Mouse (Mus musculus): ENCODE results near the gene Lenep. TPM values are rescaled to one million over a fixed set of nuclear protein-coding genes. Genes with fewer than 3 reads are reported as not detected.

Lenep gene
- total and polyA plus RNA-seq, 3 experiments = not detected

DNA sequence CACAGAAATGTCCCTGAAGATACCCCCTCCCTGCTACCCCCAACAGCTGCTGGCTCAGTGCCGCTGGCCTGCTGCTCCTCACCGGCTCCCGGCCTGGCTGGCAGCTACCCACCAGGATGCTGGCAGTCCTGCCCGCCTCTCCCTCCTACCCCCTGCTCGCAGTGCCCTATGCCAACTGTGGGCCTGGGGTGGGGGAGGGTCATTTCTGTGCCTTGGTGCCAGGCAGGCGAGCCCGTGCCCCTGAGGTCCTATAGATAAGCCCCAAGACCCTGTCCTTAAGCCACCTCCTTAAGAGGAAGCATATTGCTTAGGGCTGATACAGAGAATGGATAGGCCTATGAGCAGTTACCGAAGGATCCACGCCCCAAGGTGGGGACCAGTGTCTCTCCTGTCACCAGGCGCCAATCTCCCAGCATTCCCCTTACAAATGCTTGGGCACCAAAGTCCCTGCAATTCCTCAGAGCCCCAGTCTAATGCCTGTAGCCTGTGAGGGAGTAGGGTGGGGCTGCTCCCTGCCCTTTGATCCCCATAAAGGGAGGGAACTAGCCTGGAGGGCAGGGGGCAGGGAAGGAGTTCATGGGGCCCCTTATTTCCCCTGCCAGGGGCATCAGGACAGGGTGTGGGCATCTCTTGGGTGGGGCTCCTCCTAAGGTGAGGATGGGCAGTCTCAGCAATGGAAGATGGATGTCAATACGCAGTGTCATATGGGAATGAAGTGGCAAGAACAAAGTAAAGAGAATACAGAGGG lies 14.3 kb downstream of the Lenep start:
- peaks cover 11 to 36% of the 10 kb centered on the region in 2 experiments for H3K4me1 ChIP-seq (ENCODE audit: control insufficient read depth in 1 of 2, insufficient read depth in 2 of 2, low read length in 2 of 2)
- peak overlapping the region; percentile 33; the same call in 1 of the 2 replicates for H3K27ac ChIP-seq (ENCODE audit: control insufficient read depth, low read depth, low read length)
- DNase-seq (ENCODE audit: low read depth, low spot score) = peak; percentile 70
- no peaks in the 10 kb centered on the region for H3K9me3 ChIP-seq (replicated peaks; ENCODE audit: insufficient read depth, low read length)
- no peaks in the 10 kb centered on the region for H3K27me3 ChIP-seq (ENCODE audit: control insufficient read depth in 1 of 2, insufficient read depth in 2 of 2, low read length in 2 of 2)
- peaks cover 0 to 30% of the 10 kb centered on the region in 2 experiments; a peak in 2 of 4 replicates for H3K36me3 ChIP-seq (ENCODE audit: control insufficient read depth in 1 of 2, insufficient read depth in 2 of 2, low read length in 2 of 2)
- H3K79me2 ChIP-seq (ENCODE audit: control insufficient read depth, insufficient read depth, low read length, poor library complexity) = peaks cover 16% of the 10 kb centered on the region
- peak overlapping the region; percentile 10; the same call in 1 of the 2 replicates for H3K9ac ChIP-seq (ENCODE audit: control insufficient read depth, low read depth, low read length, poor library complexity, severe bottlenecking)
- H3K4me3 ChIP-seq (ENCODE audit: control insufficient read depth in 1 of 2, insufficient read depth in 1 of 2, low read depth in 2 of 2, low read length in 2 of 2) = no peak overlapping the region
- TF ChIP-seq RAD21 (IDR thresholded peaks at IDR 0.05; ENCODE audit: low read depth, low read length) = no peak
- no peak for TF ChIP-seq POLR2A (IDR thresholded peaks at IDR 0.05; ENCODE audit: control insufficient read depth in 1 of 2, insufficient read depth in 1 of 2, low read depth in 1 of 2, low read length in 2 of 2, poor library complexity in 1 of 2)
- no peak for TF ChIP-seq ZNF384 (IDR thresholded peaks at IDR 0.05; ENCODE audit: low read depth, low read length)
- no peak for TF ChIP-seq CTCF (IDR thresholded peaks at IDR 0.05 in 2 of 3, conservative IDR thresholded peaks at IDR 0.05 in 1 of 3; ENCODE audit: control insufficient read depth in 1 of 3, insufficient read depth in 1 of 3, low read depth in 2 of 3, low read length in 3 of 3, poor library complexity in 1 of 3, severe bottlenecking in 1 of 3)
- TF ChIP-seq MAX (IDR thresholded peaks at IDR 0.05; ENCODE audit: low read length) = no peak
- TF ChIP-seq TCF12 (IDR thresholded peaks at IDR 0.05; ENCODE audit: low read depth, low read length) = peak; percentile 48; the same call in 1 of the 2 replicates
- no peak for TF ChIP-seq NRF1 (IDR thresholded peaks at IDR 0.05; ENCODE audit: insufficient read depth, low read depth, low read length, poor library complexity, severe bottlenecking)
- TF ChIP-seq CHD1 (IDR thresholded peaks at IDR 0.05; ENCODE audit: low read depth, low read length) = no peak
- no peak for TF ChIP-seq MYC (IDR thresholded peaks at IDR 0.05; ENCODE audit: low read depth, low read length)
- TF ChIP-seq MAZ (IDR thresholded peaks at IDR 0.05; ENCODE audit: low read depth, low read length) = 0 out of 2 replicates have a peak, but pooled peaks have one; percentile 25
- TF ChIP-seq POLR2AphosphoS2 (IDR thresholded peaks at IDR 0.05; ENCODE audit: low read length) = no peak
- TF ChIP-seq SIN3A (IDR thresholded peaks at IDR 0.05; ENCODE audit: low read length) = peak; percentile 44
- TF ChIP-seq ETS1 (IDR thresholded peaks at IDR 0.05; ENCODE audit: low read depth, low read length) = no peak
- no peak for TF ChIP-seq UBTF (IDR thresholded peaks at IDR 0.05; ENCODE audit: borderline replicate concordance, insufficient read depth, low read depth, low read length)
- TF ChIP-seq ZKSCAN1 (IDR thresholded peaks at IDR 0.05; ENCODE audit: low read depth, low read length) = no peak
- TF ChIP-seq ELF1 (IDR thresholded peaks at IDR 0.05; ENCODE audit: low read depth, low read length) = no peak
- no peak for TF ChIP-seq GABPA (IDR thresholded peaks at IDR 0.05; ENCODE audit: low read depth, low read length)
- TF ChIP-seq SMC3 (IDR thresholded peaks at IDR 0.05; ENCODE audit: low read depth, low read length) = no peak
- TF ChIP-seq POLR2AphosphoS5 (IDR thresholded peaks at IDR 0.05; ENCODE audit: borderline replicate concordance, low read depth, low read length) = no peak
- no peak for TF ChIP-seq GATA1 (IDR thresholded peaks at IDR 0.05; ENCODE audit: low read depth, low read length)
- TF ChIP-seq USF1 (IDR thresholded peaks at IDR 0.05; ENCODE audit: low read depth, low read length) = no peak
- no peak for TF ChIP-seq MYB (IDR thresholded peaks at IDR 0.05; ENCODE audit: low read depth, low read length)
- TF ChIP-seq E2F4 (IDR thresholded peaks at IDR 0.05; ENCODE audit: borderline replicate concordance, low read depth, low read length) = no peak
- TF ChIP-seq KAT2A (conservative IDR thresholded peaks at IDR 0.05; ENCODE audit: low read depth, low read length) = no peak
- TF ChIP-seq CHD2 (IDR thresholded peaks at IDR 0.05; ENCODE audit: low read length) = no peak
- TF ChIP-seq NELFE (IDR thresholded peaks at IDR 0.05; ENCODE audit: low read depth, low read length) = no peak
- TF ChIP-seq TBP (IDR thresholded peaks at IDR 0.05; ENCODE audit: low read depth, low read length) = no peak
- TF ChIP-seq RCOR1 (IDR thresholded peaks at IDR 0.05; ENCODE audit: low read depth, low read length) = no peak
- peak; percentile 49 for TF ChIP-seq TAL1 (IDR thresholded peaks at IDR 0.05; ENCODE audit: low read length)
- TF ChIP-seq EP300 (IDR thresholded peaks at IDR 0.05; ENCODE audit: low read depth in 1 of 2, low read length in 2 of 2) = peak in 1 of 2 experiments; percentile 63; a peak in 2 of 4 replicates
- TF ChIP-seq HCFC1 (IDR thresholded peaks at IDR 0.05; ENCODE audit: low read depth, low read length) = no peak
- no peak for TF ChIP-seq MEF2A (IDR thresholded peaks at IDR 0.05; ENCODE audit: extremely low read depth, insufficient replicate concordance, low read depth, low read length, poor library complexity, severe bottlenecking)
- no peak for TF ChIP-seq JUND (IDR thresholded peaks at IDR 0.05; ENCODE audit: low read depth, low read length)
- TF ChIP-seq BHLHE40 (IDR thresholded peaks at IDR 0.05; ENCODE audit: borderline replicate concordance, low read depth, low read length) = peak; percentile 28; the same call in 1 of the 2 replicates
- no peak for TF ChIP-seq USF2 (IDR thresholded peaks at IDR 0.05; ENCODE audit: borderline replicate concordance in 1 of 2, insufficient read depth in 1 of 2, low read depth in 1 of 2, low read length in 2 of 2)
- no peak for TF ChIP-seq ZC3H11A (IDR thresholded peaks at IDR 0.05; ENCODE audit: low read depth, low read length)
